Mouse (Mus musculus) large intestine, adult 2 months (tissue): ENCODE results near the gene Npas3. TPM values are rescaled to one million over a fixed set of nuclear protein-coding genes. Genes with fewer than 3 reads are reported as not detected.

Experiments used
- DNase-seq: peaks from one replicate; pipeline ENCODE4 v3.0.0-alpha.2; 2012; ENCODE audit warnings: low read depth, low spot score
- WGBS: fragments of 180-500 bp; shearing (Covaris S2); methylation state at CpG from one replicate; pipeline ENCODE4 v1.1.7; 2018; 5-methylcytosine and 5-hydroxymethylcytosine counted together
- polyA plus RNA-seq: library from polyadenylated mRNA; depleted of rRNA; stranded (reverse); fragments of >200 nt; gene quantifications from 2 replicates; pipeline ENCODE4 v1.2.3, GENCODE M21; 2012

Gene Npas3
- polyA plus RNA-seq, 1 experiment = 0.04 TPM

DNA sequence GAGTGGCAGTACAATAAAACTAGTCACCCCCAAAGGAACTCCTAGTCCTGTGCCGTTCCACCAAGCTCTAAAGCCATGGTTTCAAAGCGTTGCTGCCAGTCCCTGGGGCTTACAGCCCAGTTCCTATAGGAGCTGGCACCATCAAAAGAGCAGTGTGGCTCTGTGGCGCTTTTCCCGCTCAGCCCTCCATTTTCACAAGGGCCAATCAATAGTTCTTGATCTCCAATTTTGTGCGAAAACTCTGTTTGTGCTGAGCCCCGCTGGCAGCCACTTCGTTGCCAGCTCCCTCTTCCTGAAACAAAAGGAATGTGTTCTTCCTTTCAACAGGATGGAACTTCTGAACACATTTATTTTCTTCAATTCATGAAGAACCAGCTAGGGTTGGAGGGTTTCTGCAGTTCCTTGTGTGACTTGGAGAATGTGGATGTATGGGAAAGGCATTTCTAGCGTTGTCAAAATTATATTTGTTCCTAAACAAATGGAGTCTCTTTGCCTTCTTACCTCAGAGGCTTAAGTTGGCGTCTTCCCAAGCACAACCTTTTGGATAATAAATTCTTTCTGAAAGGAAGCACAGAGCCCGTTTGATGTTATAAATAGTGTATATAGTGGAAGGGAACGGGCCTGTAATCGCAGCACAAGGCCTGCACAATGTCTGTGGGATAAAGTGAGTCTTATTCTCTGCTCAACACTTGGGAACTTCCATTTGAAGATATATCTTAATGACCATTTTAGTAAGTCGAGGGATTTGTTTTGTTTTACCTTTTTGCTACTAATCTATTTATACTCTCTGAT lies 504.0 kb downstream of the Npas3 start:
- no peak for DNase-seq
- 60% methylated on average over 13 of the region's 13 CpGs for whole genome bisulfite sequencing

DNA sequence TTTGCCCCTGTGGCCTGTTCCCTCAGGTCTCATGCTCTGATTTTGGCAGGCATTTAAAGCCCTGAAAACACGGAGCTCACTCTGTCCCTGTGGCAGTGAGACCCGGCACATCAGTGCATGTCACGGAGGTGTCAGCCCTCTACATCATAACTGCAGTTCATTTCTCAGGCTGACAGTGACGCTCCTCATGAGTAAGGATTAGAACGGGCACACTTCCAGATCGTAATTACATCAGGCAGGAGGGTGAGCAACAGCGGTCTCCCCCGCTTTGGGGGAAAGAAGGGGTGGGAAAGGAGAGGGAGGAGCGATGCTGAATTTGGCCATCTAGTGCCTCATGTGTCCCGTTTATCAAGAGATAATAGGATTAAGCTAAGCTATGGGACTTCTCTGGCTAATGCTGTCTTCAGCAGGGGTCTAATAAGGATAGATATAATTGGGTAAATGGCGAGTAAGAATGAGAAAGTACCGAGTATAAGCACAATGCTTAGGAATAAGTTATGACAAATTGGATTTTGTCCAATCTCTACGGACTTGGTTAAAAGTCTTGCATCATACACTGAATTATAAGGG lies 505.0 kb downstream of the Npas3 start:
- 61% methylated on average over 13 of the region's 13 CpGs for WGBS
- DNase-seq = no peak

DNA sequence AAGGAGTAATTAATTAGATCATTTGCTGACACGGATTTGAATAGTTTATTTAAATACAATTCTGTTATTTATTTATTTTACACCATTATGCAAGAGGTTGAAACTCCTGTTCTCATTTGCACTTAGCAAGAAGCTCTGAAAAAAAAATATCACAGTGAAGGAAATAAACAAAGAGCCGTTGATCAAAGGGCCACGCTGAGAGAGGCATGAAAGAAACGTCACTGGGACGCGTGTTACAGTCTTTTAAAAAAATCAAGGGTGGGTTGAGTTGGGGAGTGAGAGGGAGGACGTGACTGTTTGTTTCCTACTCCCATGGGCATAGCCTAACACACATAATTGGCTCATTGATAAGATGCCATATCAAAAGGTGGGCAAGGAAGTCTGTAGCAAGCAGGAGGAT lies 505.8 kb downstream of the Npas3 start:
- WGBS = 58% methylated on average over 7 of the region's 7 CpGs
- DNase-seq = no peak

DNA sequence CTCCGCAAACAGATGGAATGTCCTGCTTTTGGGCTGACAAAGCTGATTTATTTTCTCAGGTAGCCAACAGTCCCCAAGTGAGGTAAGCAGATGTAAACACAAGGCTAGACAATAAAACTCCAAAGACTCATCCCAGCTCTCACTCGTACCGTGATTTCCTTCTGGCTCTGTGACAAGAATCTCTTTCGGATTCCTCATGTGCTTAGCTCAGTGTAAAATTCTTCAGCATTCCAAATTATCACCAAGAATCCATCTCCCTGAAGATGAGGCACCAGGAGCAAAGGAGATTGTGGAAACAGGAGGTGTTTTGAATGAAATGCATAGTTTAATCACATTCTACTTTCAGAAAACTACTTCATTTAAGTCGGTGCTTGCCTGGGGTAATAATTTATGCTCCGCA lies 509.2 kb downstream of the Npas3 start:
- 30% methylated on average over 6 of the region's 6 CpGs for WGBS
- no peak for DNase-seq

DNA sequence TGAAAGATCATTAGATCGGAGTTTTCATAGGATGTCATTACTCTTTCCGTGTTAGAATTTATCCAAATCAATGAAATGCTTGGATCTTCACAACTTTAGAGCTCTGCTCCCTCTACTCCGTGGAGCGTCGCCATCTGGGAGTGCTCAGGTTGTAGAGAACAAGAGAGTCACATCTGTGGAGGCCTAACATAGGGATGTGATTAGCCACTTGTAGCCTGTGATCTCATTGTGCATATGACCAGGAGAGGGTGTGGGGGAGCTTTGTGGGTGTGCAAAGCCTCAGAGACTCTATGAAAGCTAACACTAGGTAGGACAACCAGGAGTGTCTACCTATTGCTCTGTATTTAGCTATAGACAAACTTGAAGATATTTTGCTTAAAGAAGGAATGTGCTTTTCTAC lies 509.9 kb downstream of the Npas3 start:
- WGBS = 84% methylated on average over 5 of the region's 5 CpGs
- no peak for DNase-seq

DNA sequence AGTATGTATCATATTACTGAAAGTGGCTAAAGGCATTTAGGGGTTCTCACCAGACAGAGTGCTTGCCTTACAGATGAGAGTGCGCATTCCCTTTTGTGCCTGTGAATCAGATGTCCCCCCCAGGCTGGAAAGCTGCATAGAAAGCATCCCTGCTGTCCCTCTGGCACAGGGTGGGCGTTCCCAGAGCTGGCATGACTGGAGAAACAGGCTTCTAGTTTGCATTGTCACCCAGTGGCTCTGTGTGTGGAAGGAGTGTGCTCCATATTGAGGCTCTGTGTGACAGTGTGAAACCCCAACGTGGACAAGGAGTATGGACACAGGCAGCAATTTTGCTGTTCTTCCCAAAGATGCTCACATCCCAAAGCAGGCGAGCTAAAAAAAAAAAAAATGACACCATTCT lies 515.7 kb downstream of the Npas3 start:
- WGBS = 43% methylated on average over 4 of the region's 4 CpGs
- DNase-seq = no peak

DNA sequence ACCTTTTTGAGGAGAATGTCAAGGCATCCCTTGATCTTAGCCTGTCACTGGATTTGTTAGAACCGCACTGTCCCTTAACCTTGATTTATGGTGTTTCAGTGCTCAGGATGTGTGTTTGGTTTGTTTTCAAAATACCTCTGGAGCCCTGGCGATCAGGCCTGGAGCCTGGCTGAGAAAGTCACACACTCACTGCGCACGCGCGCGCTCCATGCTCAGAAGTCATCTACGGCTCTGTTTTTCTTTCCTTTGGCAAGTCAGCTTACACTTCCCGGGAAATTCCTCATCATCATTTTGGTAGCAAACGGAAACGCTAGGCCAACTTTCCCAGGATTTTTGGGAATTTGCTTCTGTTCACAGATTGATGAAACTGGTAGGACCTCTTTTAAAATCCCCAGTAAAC lies 519.9 kb downstream of the Npas3 start:
- 71% methylated on average over 11 of the region's 11 CpGs for WGBS
- DNase-seq = no peak

DNA sequence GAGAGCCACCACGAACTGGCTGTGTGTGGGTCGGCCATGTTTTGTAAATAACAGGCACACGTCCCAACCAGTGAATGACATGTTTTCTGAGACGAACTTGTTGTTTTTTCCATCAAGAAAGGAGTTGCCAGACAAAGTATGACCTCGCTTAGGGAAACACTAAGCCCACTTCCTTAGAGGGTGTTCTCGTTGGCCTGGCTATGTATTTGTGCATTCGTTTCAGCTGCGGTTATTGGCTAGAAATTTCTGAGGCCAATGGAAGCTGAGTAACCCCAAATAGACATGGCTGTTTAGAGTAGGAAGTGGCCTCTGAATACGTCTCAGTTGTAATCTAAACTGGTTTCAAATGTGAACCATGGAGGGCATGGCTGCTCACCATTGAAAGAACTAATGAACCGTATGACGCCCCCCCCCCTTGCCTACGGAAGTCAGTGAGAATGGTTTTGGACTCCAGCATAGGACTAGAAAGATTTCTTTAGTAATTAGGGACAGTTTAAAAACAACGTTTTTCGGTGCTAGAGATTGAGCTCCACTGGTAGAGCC lies 523.0 kb downstream of the Npas3 start:
- 87% methylated on average over 14 of the region's 14 CpGs for WGBS
- no peak for DNase-seq

DNA sequence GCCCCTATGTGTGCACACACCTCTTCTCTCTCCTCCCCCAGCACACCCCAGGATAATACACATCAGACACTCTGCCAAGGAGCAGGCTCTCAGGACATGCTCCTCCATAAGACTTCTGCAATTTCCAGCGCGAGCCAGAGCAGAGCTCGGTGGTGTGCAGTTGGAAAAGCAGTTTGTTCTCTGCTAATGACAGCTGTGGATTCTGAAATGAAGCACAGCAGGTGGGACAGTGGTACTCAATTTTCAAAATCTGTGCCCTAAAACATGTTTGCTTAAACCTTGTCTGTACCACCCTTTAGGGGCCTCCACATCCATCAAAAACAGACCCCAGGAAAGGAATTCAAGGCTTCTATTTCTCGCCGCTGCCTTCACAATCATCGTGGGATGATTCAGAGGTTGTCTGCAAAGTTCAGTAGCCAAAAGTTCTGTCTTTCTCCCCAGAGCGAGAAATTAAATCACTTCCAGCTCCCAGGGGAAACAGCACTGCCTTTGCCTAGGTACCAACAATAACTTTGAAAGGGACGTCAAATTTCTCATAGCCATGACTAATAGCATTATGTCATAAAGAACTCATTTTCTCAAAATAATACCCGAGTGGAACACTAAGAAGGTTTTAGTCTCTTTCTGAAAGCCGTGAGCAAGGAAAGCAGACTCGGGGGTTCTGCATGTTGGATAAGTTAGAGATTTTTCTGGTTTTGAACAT lies 533.5 kb downstream of the Npas3 start:
- no peak for DNase-seq
- 80% methylated on average over 11 of the region's 11 CpGs for WGBS

DNA sequence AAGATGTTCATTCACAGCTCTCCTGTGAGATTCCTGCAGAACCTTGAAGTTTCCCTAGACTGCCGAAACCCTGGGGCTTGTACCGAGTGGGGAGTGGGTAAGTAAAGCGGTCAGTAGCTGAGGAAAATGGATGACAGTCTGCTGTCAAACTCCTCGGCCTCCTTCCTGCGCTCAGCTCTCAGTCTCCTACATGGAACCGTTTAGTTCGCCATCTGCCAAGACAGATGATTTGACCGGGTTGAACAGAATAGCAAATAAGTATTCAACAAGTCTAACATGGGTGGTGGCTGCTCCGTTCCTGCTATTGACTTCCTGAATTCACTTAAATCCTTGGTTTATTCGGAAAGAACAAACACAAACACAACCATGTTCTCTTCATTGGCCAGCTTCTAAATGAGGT lies 541.0 kb downstream of the Npas3 start:
- WGBS = 80% methylated on average over 10 of the region's 10 CpGs
- DNase-seq = no peak

DNA sequence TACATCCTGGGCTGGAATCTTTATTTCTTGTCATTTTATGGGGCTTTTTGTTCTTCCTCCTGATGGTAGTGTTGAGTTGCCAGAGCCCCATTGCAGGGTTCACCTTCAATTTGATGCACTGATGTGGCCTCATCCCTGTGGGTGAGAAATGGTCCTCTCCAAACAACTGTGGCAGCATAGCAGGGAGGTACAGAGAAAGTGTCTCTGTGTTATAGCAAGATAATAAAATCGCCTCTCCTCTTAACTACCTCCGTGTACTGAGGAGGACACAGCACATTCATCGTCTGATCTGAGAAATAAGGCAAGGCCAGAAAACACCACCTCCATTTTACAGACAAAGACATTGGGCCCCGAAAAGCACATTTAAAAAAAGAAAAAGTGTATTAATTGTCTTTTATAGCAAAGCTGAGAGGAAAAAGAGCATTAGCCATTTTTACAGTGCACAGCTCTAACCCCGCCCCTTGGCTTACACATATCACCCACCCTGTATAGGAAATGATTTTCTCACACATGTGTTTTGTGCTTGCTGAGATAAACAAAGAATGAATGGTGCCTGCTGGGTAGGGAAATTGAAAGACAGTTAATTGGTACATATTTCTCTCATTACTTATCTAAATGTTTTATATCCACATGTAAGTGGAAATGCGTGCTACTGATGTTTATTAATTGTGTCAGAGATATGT lies 546.4 kb downstream of the Npas3 start:
- 82% methylated on average over 6 of the region's 6 CpGs for WGBS
- DNase-seq = no peak

DNA sequence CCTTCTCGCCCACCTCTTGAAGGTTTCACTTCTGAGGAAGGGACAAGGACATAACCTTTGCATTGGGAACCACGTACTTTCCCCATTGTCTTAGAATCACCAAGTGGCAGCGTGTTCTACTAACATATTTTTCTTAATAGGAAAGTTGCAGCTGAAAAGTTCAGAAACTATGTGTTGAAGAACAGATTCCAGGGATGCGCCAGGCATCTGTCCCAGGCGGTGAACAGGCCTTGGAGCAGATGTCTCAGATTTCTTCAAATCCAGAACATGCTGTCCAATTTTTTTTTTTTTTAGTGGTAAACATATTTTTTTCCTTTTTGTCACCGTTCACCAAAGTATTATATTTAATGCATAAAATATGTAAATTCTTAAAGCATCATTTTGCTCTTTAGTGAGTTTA lies 553.4 kb downstream of the Npas3 start:
- 86% methylated on average over 6 of the region's 6 CpGs for WGBS
- DNase-seq = no peak

DNA sequence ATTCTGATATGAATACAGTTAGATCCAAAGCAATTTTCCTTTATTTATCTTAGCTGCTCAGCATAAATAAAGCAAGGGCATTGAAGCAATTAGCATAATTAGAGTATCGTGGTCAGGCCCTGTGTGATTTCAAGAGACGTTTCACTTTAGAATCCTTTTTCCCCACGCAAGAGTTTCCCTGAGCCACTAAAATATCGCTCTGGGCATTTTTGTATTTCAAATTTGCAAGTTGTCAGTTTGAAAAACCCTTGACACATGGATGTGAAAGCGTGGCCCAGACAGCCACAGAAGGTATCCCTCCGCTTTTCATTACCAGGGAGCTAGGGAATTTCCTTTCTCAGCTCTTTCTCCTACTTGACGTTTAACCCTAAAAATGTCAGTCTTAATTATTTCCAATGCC lies 553.9 kb downstream of the Npas3 start:
- 75% methylated on average over 7 of the region's 7 CpGs for WGBS
- no peak for DNase-seq

DNA sequence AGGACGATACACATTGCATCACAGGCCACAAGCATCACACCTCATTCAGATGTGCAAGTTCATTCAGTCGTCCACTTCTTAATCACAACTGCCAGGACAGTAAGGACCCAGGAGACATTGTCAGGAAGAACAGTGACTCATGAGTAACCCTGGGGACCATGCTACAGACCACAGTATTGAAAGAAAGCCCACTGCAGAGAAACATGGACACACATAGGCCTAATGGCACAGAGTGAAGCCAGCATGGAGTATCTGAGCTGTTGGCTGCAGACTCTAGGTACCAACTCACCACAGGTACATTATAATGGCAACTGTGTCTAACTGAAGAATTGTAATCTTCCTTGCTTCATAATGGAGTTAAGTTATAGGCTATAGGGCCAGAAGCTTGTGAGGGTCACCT lies 561.6 kb downstream of the Npas3 start:
- WGBS = 93% methylated on average over 2 of the region's 2 CpGs

DNA sequence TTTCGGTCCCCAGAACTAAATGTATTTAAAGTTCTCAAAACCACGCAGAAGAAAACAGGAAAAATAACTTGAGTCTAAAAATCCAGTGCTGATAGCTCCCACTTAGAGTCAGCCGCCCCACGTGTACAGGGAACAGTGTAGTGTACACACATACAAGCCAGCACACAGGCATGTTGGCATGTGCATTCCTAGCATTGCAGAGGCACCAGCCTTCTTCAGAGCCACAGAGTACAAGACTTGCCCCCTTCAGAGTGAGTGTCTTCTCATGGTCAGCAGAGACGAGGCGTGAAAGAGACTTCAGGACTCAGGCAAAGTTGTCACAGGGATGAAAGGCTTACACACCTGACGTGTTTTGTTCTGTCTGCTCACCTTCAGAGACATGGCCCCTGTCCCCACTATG lies 565.8 kb downstream of the Npas3 start:
- 84% methylated on average over 7 of the region's 7 CpGs for WGBS

More for the DNA sequence above, 561.6 kb downstream of the Npas3 start:
- no peak for DNase-seq

DNA sequence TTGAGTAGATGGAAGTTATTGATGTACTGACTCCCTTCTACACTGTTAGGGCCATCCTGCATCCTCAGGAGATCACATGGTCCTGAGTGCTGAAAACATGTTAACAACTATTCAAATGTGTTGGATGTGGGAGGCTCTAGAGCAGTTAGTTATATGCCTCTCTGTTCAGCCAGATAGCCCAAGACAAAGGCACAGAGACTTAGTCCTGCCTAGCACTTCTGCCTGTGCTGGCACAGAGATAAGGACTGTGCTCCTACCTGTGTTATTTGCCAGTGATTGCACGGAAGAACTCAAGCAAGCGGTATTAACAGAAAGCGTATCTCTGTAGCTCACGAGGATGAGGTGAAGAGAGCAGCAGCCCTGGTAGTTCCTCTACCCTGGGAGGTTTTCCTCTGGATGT lies 571.5 kb downstream of the Npas3 start:
- DNase-seq = no peak
- WGBS = 91% methylated on average over 4 of the region's 4 CpGs

More for the DNA sequence above, 565.8 kb downstream of the Npas3 start:
- no peak for DNase-seq

DNA sequence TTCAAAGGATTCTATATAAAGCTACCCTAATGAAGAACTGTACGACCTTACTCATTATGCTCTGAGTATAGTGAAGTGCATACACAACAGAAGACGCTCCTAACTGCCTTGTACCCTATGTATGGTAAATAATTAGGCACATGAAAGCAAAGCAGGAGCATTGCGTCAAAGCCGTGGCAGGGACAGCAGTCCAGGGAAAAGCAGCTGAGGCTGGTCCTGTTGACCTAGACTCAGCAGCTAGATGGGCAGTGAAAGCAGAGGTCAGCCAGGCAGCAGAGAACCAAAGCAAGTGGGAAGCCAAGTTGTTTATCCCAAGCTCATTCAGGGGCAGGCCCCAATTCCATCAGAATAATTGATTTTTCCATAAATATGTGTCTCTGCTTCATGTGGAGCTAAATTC lies 574.4 kb downstream of the Npas3 start:
- WGBS = 68% methylated on average over 4 of the region's 4 CpGs
- DNase-seq = no peak

DNA sequence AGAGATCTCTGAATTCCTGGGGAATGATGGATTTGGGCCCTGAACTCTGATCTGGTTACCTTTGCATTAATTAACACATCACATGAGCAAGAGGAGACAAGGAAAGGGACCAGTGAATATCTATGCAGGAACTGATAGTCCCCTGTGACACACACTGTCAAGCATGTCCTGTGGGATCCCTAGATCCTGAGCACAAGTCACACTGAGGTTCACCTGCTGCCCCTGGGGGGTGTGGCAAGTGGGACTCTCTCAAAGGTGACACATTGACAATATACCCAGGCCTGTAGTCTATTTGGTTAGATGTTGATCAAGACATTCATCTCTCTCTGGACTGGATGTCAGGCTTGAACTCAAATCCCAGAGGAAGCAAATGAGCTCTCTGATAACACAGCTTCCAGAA lies 576.8 kb downstream of the Npas3 start:
- no peak for DNase-seq

DNA sequence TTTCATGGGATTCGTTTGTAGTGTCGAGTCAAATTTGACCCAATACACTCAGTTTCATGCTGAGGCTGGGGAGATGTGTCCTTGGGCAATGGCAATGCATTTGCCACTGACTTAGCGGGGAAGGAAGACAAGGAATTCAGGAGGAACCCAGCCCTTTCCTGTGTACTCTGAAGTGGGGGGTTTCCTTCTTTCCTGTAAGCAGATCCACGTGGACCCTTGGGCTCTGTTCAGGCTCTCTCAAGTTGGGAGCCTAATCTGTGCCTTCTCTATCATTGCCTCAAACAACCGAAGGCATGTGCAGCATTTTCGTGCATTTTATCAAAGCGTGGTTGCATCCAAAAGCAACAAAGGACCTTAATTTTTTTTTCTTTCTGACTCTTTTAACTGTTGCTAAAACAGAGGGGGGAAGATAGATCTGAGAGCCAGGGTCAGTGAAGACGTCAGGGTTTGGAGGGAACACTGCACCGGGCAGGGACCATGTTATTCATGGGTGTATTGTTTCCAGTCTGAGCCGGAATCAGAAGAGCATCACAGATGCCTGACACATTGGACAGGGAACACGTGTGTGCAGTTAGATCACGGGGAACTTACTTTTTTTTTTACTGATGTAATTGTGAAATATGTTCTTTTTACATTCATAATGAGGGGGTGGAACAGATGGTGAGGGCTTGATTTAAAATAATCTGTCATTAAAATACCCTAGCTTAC lies 577.6 kb downstream of the Npas3 start:
- WGBS = 63% methylated on average over 12 of the region's 12 CpGs

DNA sequence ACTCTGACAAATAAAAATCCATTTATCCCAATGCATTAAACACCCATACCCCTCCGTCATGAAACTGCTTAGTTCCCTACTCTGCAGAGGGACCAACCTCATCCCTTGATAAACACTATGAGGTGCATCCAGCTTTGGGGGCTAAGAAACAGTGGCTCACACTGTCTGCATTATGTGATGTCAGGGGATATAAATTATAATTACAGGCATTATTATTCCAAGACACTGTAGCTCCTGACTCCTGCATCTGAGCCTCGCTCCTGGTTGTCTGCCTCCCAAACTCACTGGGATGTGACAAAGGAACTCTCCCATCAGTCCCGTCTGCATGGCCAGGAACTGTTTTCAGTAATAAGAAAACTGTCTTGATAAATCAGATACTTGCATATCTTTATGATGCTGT lies 578.3 kb downstream of the Npas3 start:
- WGBS = 85% methylated on average over 3 of the region's 3 CpGs

More for the DNA sequence above, 577.6 kb downstream of the Npas3 start:
- DNase-seq = no peak

More for the DNA sequence above, 578.3 kb downstream of the Npas3 start:
- DNase-seq = no peak
